Mouse (Mus musculus): ENCODE data around the gene Ube2g1. TPM values are rescaled to one million over a fixed set of nuclear protein-coding genes. Genes with fewer than 3 reads are reported as not detected.

The Ube2g1 gene
- polyA plus RNA-seq (2015; fragmentation: Nextera tagmentation; extraction: Ambion mirVana) = 63.3 and 65.7 TPM in 2 replicates

- 2% methylated on average over 56 of the region's 56 CpGs for WGBS
These were observed at the start of gene Ube2g1 for GRCm38 (mm10) chr11:72606694-72607407. Gene Ube2g1 (plus strand): TSS chr11:72607283.

GRCm38 (mm10) chr11:72558155-72558554, 48.9 kb upstream of the Ube2g1 start:
- H3K36me3 ChIP-seq = no peaks in the 10 kb centered on the region
- H3K4me2 ChIP-seq = no peak overlapping the region
- H3K4me3 ChIP-seq = no peak overlapping the region
- H3K27ac ChIP-seq = no peak overlapping the region
- no peak overlapping the region for H3K9ac ChIP-seq
- 72% methylated on average over 5 of the region's 5 CpGs for whole genome bisulfite sequencing
- ATAC-seq (ENCODE audit: insufficient number of reproducible peaks, low FRiP score, low TSS enrichment, low read depth) = no peak
- no peaks in the 10 kb centered on the region for H3K27me3 ChIP-seq
- H3K4me1 ChIP-seq = no peaks in the 10 kb centered on the region
- no peaks in the 10 kb centered on the region for H3K9me3 ChIP-seq

More at GRCm38 (mm10) chr11:72606694-72607407, at the start of gene Ube2g1:
- Histone ChIP-seq H3K9ac (peak within 1 kb of the TSS; percentile 95), H3K4me3 (peak within 1 kb of the TSS; percentile 94), H3K27me3 (no peaks in the 10 kb centered on the region), H3K9me3 (no peaks in the 10 kb centered on the region), H3K36me3 (no peaks in the 10 kb centered on the region), H3K27ac (peak within 1 kb of the TSS; percentile 99), H3K4me2 (peak within 1 kb of the TSS; percentile 71), H3K4me1 (peaks cover 9% of the 10 kb centered on the region; the same call in 1 of the 2 replicates)
- ATAC-seq (ENCODE audit: insufficient number of reproducible peaks, low FRiP score, low TSS enrichment, low read depth) = peak; percentile 96

DNA sequence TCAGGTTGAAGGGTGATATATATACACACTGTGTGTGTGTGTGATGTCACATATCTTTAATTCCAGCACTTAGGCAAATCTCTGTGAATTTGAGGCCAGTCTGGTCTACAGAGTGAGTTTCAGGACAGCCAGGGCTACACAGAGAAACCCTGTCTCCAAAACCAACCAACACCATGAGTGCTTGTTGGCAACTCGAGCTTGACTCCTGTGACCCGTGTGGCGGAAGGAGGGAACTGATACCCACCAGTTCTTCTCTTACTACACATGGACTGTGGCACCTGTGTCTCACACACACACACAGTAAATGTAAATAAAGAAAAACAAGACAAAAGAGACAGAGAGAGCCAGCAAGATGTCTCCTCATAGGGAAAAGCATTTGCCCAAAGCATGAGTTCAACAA, 46.4 kb upstream of the Ube2g1 start:
- H3K27me3 ChIP-seq = no peaks in the 10 kb centered on the region
- no peak overlapping the region for H3K4me3 ChIP-seq
- no peak overlapping the region for H3K4me2 ChIP-seq
- ATAC-seq (ENCODE audit: insufficient number of reproducible peaks, low FRiP score, low TSS enrichment, low read depth) = no peak
- no peaks in the 10 kb centered on the region for H3K9me3 ChIP-seq
- 65% methylated on average over 3 of the region's 3 CpGs for WGBS
- no peaks in the 10 kb centered on the region for H3K4me1 ChIP-seq
- no peaks in the 10 kb centered on the region for H3K36me3 ChIP-seq
- no peak overlapping the region for H3K27ac ChIP-seq
- H3K9ac ChIP-seq = no peak overlapping the region

DNA sequence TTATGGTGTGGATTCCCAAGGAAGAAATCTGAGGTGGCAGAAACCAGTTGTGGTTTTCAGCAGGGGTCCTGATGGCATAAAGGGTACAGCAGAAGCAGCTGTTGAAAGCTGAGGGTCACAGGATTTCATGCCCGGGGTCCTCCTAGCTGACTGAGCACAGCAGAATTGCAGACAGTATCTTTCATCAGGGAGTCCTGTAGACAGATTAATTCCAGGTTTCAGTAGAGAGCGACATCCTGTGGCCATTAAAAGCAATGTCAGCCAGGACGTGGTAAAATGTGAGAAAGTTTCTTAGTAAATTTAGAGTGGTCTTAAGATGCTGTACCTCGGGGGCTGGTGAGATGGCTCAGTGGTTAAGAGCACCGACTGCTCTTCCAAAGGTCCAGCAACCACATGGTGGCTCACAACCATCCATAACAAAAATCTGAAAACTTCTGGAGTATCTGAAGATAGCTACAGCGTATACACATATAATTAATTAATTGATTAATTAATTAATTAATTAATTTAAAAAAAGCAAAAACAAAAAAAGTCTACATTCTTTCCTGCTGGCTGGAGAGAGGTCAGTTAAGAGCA, 42.8 kb upstream of the Ube2g1 start:
- no peaks in the 10 kb centered on the region for H3K27me3 ChIP-seq
- no peaks in the 10 kb centered on the region for H3K9me3 ChIP-seq
- H3K27ac ChIP-seq = no peak overlapping the region
- no peak overlapping the region for H3K4me3 ChIP-seq
- no peaks in the 10 kb centered on the region for H3K36me3 ChIP-seq
- no peak for ATAC-seq (ENCODE audit: insufficient number of reproducible peaks, low FRiP score, low TSS enrichment, low read depth)
- no peak overlapping the region for H3K4me2 ChIP-seq
- WGBS = 24% methylated on average over 6 of the region's 6 CpGs
- H3K9ac ChIP-seq = no peak overlapping the region
- no peaks in the 10 kb centered on the region for H3K4me1 ChIP-seq

GRCm38 (mm10) chr11:72566304-72566703, 40.8 kb upstream of the Ube2g1 start:
- H3K36me3 ChIP-seq = no peaks in the 10 kb centered on the region
- H3K9ac ChIP-seq = no peak overlapping the region
- no peak overlapping the region for H3K4me3 ChIP-seq
- ATAC-seq (ENCODE audit: insufficient number of reproducible peaks, low FRiP score, low TSS enrichment, low read depth) = no peak
- peaks cover 5% of the 10 kb centered on the region; the same call in 1 of the 2 replicates for H3K4me1 ChIP-seq
- no peak overlapping the region for H3K27ac ChIP-seq
- H3K9me3 ChIP-seq = no peaks in the 10 kb centered on the region
- 76% methylated on average over 7 of the region's 7 CpGs for WGBS
- H3K4me2 ChIP-seq = no peak overlapping the region
- no peaks in the 10 kb centered on the region for H3K27me3 ChIP-seq

DNA sequence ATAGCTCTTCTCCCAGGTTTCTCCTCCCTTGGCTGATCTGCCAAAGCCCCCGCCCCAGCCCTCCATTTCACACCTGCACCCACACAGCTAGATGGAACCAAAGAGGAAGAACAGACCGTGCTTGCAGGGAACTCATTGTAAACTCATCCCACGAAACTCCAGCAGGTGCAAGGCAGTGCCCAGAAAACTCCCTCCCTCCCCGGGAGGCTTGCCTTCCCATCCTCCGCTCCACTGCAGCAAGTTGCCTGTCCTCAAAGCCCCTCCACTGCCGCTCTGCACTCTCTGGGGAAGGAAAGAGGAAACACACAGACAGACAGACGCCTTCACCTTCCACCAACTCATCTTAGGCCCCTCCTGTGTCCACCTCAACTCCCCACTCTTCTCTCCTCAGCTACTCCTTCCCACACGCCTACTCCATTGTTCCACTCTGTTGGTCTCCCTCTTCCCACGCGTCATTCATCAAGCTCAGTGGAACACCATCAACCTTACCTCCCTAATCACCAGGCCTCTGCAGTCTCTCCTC, 40.2 kb upstream of the Ube2g1 start:
- H3K4me1 ChIP-seq = peaks cover 5% of the 10 kb centered on the region; the same call in 1 of the 2 replicates
- no peak overlapping the region for H3K4me2 ChIP-seq
- no peak for ATAC-seq (ENCODE audit: insufficient number of reproducible peaks, low FRiP score, low TSS enrichment, low read depth)
- 43% methylated on average over 10 of the region's 10 CpGs for WGBS
- no peaks in the 10 kb centered on the region for H3K27me3 ChIP-seq
- no peak overlapping the region for H3K9ac ChIP-seq
- H3K27ac ChIP-seq = no peak overlapping the region
- H3K9me3 ChIP-seq = no peaks in the 10 kb centered on the region
- H3K36me3 ChIP-seq = no peaks in the 10 kb centered on the region
- no peak overlapping the region for H3K4me3 ChIP-seq

DNA sequence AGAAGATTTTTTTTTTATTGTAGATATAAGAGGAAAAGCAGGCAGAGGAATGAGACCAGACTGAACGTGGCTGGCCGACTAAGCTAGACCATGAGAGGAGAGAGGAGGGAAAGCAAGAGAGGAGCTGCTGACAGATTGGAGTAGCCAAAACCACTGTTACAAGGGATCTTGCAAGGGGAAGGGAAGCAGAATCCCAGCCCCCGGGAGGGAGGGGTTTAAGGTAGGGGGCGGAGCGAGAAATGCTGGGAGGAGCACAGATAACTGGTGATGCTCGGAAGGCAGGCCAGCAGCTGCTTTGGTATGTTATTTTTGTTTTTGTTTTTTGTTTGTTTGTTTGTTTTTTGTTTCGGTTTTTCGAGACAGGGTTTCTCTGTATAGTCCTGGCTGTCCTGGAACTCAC, 38.0 kb upstream of the Ube2g1 start:
- no peak for ATAC-seq (ENCODE audit: insufficient number of reproducible peaks, low FRiP score, low TSS enrichment, low read depth)
- H3K36me3 ChIP-seq = no peaks in the 10 kb centered on the region
- no peaks in the 10 kb centered on the region for H3K27me3 ChIP-seq
- H3K4me2 ChIP-seq = no peak overlapping the region
- H3K4me1 ChIP-seq = peaks cover 5% of the 10 kb centered on the region; the same call in 1 of the 2 replicates
- WGBS = 46% methylated on average over 8 of the region's 8 CpGs
- no peak overlapping the region for H3K9ac ChIP-seq
- H3K4me3 ChIP-seq = no peak overlapping the region
- H3K27ac ChIP-seq = no peak overlapping the region
- H3K9me3 ChIP-seq = no peaks in the 10 kb centered on the region

GRCm38 (mm10) chr11:72569671-72570318, 37.3 kb upstream of the Ube2g1 start:
- no peak overlapping the region for H3K4me3 ChIP-seq

DNA sequence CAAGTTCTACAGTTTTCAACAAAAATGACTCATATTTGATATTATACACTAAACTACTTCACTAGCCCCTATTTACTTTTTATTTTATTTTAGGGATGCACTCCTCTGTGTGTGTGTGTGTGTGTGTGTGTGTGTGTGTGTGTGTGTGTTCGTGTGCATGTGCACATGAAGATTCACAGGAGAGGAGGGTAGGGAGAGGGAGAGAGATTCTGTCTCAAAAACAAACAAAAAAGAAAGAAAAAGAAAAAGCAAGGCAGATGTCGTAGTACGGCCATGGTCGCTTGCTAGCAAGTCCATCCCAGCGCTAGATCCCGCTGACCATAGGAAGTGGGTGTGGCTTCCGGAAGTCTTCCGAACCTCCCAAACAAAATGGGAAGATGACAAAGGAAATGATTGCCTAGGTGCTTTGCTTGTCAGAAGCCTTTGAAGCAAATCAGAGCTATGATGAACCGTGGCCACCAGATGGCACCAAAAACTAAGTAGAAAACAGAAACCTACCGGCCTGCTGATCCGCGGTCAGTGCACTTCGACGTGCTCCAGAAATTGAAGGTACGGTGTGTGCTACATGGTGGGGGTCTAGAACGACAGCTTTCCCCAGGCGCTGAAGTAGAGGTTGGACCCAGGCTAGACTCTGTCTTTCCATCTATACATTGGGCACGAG, 36.6 kb upstream of the Ube2g1 start:
- peak overlapping the region; percentile 19; the same call in 1 of the 2 replicates for H3K4me3 ChIP-seq
- no peaks in the 10 kb centered on the region for H3K36me3 ChIP-seq
- no peak overlapping the region for H3K9ac ChIP-seq
- H3K27ac ChIP-seq = no peak overlapping the region
- WGBS = 5% methylated on average over 18 of the region's 18 CpGs
- no peaks in the 10 kb centered on the region for H3K27me3 ChIP-seq
- H3K9me3 ChIP-seq = no peaks in the 10 kb centered on the region
- H3K4me1 ChIP-seq = peaks cover 5% of the 10 kb centered on the region; the same call in 1 of the 2 replicates
- no peak for ATAC-seq (ENCODE audit: insufficient number of reproducible peaks, low FRiP score, low TSS enrichment, low read depth)
- peak overlapping the region; percentile 33 for H3K4me2 ChIP-seq

More at GRCm38 (mm10) chr11:72569671-72570318, 37.3 kb upstream of the Ube2g1 start:
- 80% methylated on average over 11 of the region's 11 CpGs for WGBS
- no peak for ATAC-seq (ENCODE audit: insufficient number of reproducible peaks, low FRiP score, low TSS enrichment, low read depth)
- Histone ChIP-seq H3K9ac (no peak overlapping the region), H3K9me3 (no peaks in the 10 kb centered on the region), H3K4me2 (no peak overlapping the region), H3K27me3 (no peaks in the 10 kb centered on the region), H3K27ac (no peak overlapping the region), H3K4me1 (peaks cover 5% of the 10 kb centered on the region; the same call in 1 of the 2 replicates), H3K36me3 (no peaks in the 10 kb centered on the region)

DNA sequence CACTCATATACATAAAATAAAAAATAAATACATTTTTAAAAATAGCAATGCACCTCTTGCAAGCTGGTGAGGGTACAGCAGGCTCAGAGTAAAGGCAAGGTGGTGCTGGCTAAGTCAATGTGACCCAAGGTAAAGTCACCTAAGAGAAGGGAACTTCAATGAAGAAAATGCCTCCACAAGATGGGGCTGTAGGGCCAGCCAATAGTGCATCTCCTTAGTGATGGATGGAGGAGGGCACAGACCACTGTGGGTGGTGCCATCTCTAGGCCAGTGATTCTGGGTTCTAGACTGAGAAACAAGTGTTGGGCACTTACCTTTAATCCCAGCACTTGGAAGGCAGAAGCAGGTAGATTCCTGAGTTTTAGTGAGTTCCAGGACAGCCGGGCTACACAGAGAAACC, 33.3 kb upstream of the Ube2g1 start:
- WGBS = 89% methylated on average over 1 of the region's 1 CpGs
- Histone ChIP-seq H3K9me3 (no peaks in the 10 kb centered on the region), H3K36me3 (no peaks in the 10 kb centered on the region), H3K4me3 (no peak overlapping the region), H3K4me1 (peaks cover 16% of the 10 kb centered on the region; the same call in 1 of the 2 replicates), H3K27me3 (peaks cover 14% of the 10 kb centered on the region; the same call in 1 of the 2 replicates), H3K4me2 (no peak overlapping the region), H3K27ac (no peak overlapping the region), H3K9ac (no peak overlapping the region)
- ATAC-seq (ENCODE audit: insufficient number of reproducible peaks, low FRiP score, low TSS enrichment, low read depth) = no peak

GRCm38 (mm10) chr11:72576111-72576465, 31.0 kb upstream of the Ube2g1 start:
- H3K4me1 ChIP-seq = peaks cover 11% of the 10 kb centered on the region; the same call in 1 of the 2 replicates
- H3K36me3 ChIP-seq = no peaks in the 10 kb centered on the region
- no peak overlapping the region for H3K9ac ChIP-seq
- WGBS = 9% methylated on average over 7 of the region's 7 CpGs
- no peak for ATAC-seq (ENCODE audit: insufficient number of reproducible peaks, low FRiP score, low TSS enrichment, low read depth)
- peak overlapping the region; percentile 30 for H3K4me3 ChIP-seq
- no peak overlapping the region for H3K27ac ChIP-seq
- peaks cover 14% of the 10 kb centered on the region; the same call in 1 of the 2 replicates for H3K27me3 ChIP-seq
- H3K4me2 ChIP-seq = peak overlapping the region; percentile 48
- H3K9me3 ChIP-seq = no peaks in the 10 kb centered on the region
